Mouse (Mus musculus): ENCODE measurements around the gene D430041D05Rik. TPM values are rescaled to one million over a fixed set of nuclear protein-coding genes. Genes with fewer than 3 reads are reported as not detected.

The D430041D05Rik gene
- total RNA-seq, 1 experiment, result 0.54 TPM

GRCm38 (mm10) chr2:104352204-104352493 is 58.7 kb downstream of the D430041D05Rik start:
- H3K27ac ChIP-seq (ENCODE audit: insufficient read depth, low read depth, low read length, poor library complexity, severe bottlenecking), result no peak overlapping the region
- in situ Hi-C loops (cut with MboI; ENCODE audit: low sequenced_read_pairs in 2 of 2, unreplicated experiment in 2 of 2), result no loop called here
- H3K9me3 ChIP-seq (ENCODE audit: control insufficient read depth, insufficient read depth, low read depth, low read length), result no peaks in the 10 kb centered on the region
- DNase-seq (ENCODE audit: low read depth, low spot score), result no peak
- H3K36me3 ChIP-seq (ENCODE audit: control insufficient read depth, insufficient read depth, low read length, poor library complexity, severe bottlenecking), result no peaks in the 10 kb centered on the region
- H3K4me3 ChIP-seq (ENCODE audit: insufficient read depth in 1 of 2, low read depth in 1 of 2, low read length in 2 of 2, poor library complexity in 1 of 2, severe bottlenecking in 1 of 2), result no peak overlapping the region
- H3K9ac ChIP-seq (ENCODE audit: insufficient read depth, low read depth, low read length, poor library complexity, severe bottlenecking), result no peak overlapping the region
- H3K4me1 ChIP-seq (ENCODE audit: control insufficient read depth in 2 of 2, insufficient read depth in 2 of 2, low read length in 2 of 2, poor library complexity in 1 of 2), result no peaks in the 10 kb centered on the region
- TF ChIP-seq CHD2 (IDR thresholded peaks at IDR 0.05; ENCODE audit: low read depth, low read length) (no peak), HCFC1 (IDR thresholded peaks at IDR 0.05; ENCODE audit: borderline replicate concordance, insufficient read depth, low read length) (no peak)

GRCm38 (mm10) chr2:104351415-104352203 is 59.2 kb downstream of the D430041D05Rik start:
- no peaks in the 10 kb centered on the region for H3K9me3 ChIP-seq (ENCODE audit: control insufficient read depth, insufficient read depth, low read depth, low read length)
- no peaks in the 10 kb centered on the region for H3K4me1 ChIP-seq (ENCODE audit: control insufficient read depth in 2 of 2, insufficient read depth in 2 of 2, low read length in 2 of 2, poor library complexity in 1 of 2)
- in situ Hi-C loops (cut with MboI; ENCODE audit: low sequenced_read_pairs in 2 of 2, unreplicated experiment in 2 of 2), result no loop called here
- no peaks in the 10 kb centered on the region for H3K36me3 ChIP-seq (ENCODE audit: control insufficient read depth, insufficient read depth, low read length, poor library complexity, severe bottlenecking)
- H3K9ac ChIP-seq (ENCODE audit: insufficient read depth, low read depth, low read length, poor library complexity, severe bottlenecking), result no peak overlapping the region
- DNase-seq (ENCODE audit: low read depth, low spot score), result no peak
- no peak overlapping the region for H3K4me3 ChIP-seq (ENCODE audit: insufficient read depth in 1 of 2, low read depth in 1 of 2, low read length in 2 of 2, poor library complexity in 1 of 2, severe bottlenecking in 1 of 2)
- TF ChIP-seq ZNF384 (IDR thresholded peaks at IDR 0.05; ENCODE audit: low read depth, low read length) (no peak), CHD2 (IDR thresholded peaks at IDR 0.05; ENCODE audit: low read depth, low read length) (no peak), HCFC1 (IDR thresholded peaks at IDR 0.05; ENCODE audit: borderline replicate concordance, insufficient read depth, low read length) (no peak), MAFK (IDR thresholded peaks at IDR 0.05; ENCODE audit: insufficient read depth, low read depth, low read length) (no peak), ZC3H11A (IDR thresholded peaks at IDR 0.05; ENCODE audit: borderline replicate concordance, low read depth, low read length) (no peak)
- H3K27ac ChIP-seq (ENCODE audit: insufficient read depth, low read depth, low read length, poor library complexity, severe bottlenecking), result no peak overlapping the region

- Histone ChIP-seq H3K9ac (ENCODE audit: insufficient read depth, low read depth, low read length, poor library complexity, severe bottlenecking) (no peak overlapping the region), H3K9me3 (ENCODE audit: control insufficient read depth, insufficient read depth, low read depth, low read length) (no peaks in the 10 kb centered on the region), H3K36me3 (ENCODE audit: control insufficient read depth, insufficient read depth, low read length, poor library complexity, severe bottlenecking) (no peaks in the 10 kb centered on the region), H3K27ac (ENCODE audit: insufficient read depth, low read depth, low read length, poor library complexity, severe bottlenecking) (no peak overlapping the region), H3K4me3 (ENCODE audit: insufficient read depth in 1 of 2, low read depth in 1 of 2, low read length in 2 of 2, poor library complexity in 1 of 2, severe bottlenecking in 1 of 2) (no peak overlapping the region), H3K4me1 (ENCODE audit: control insufficient read depth in 2 of 2, insufficient read depth in 2 of 2, low read length in 2 of 2, poor library complexity in 1 of 2) (no peaks in the 10 kb centered on the region)
- TF ChIP-seq HCFC1 (IDR thresholded peaks at IDR 0.05; ENCODE audit: borderline replicate concordance, insufficient read depth, low read length), result no peak
- TF ChIP-seq ZC3H11A (IDR thresholded peaks at IDR 0.05; ENCODE audit: borderline replicate concordance, low read depth, low read length), result no peak
- no peak for TF ChIP-seq ZNF384 (IDR thresholded peaks at IDR 0.05; ENCODE audit: low read depth, low read length)
- no peak for TF ChIP-seq CHD2 (IDR thresholded peaks at IDR 0.05; ENCODE audit: low read depth, low read length)
- no peak for TF ChIP-seq MAFK (IDR thresholded peaks at IDR 0.05; ENCODE audit: insufficient read depth, low read depth, low read length)
- in situ Hi-C loops (cut with MboI; ENCODE audit: low sequenced_read_pairs in 2 of 2, unreplicated experiment in 2 of 2), result no loop called here
- no peak for DNase-seq (ENCODE audit: low read depth, low spot score)
Observed at GRCm38 (mm10) chr2:104337619-104338018, 73.2 kb downstream of the D430041D05Rik start.

GRCm38 (mm10) chr2:104335824-104336223 is 75.0 kb downstream of the D430041D05Rik start:
- H3K27ac ChIP-seq (ENCODE audit: insufficient read depth, low read depth, low read length, poor library complexity, severe bottlenecking), result no peak overlapping the region

More at GRCm38 (mm10) chr2:104335824-104336223, 75.0 kb downstream of the D430041D05Rik start:
- Histone ChIP-seq H3K9ac (ENCODE audit: insufficient read depth, low read depth, low read length, poor library complexity, severe bottlenecking) (no peak overlapping the region), H3K4me1 (ENCODE audit: control insufficient read depth in 2 of 2, insufficient read depth in 2 of 2, low read length in 2 of 2, poor library complexity in 1 of 2) (no peaks in the 10 kb centered on the region), H3K36me3 (ENCODE audit: control insufficient read depth, insufficient read depth, low read length, poor library complexity, severe bottlenecking) (no peaks in the 10 kb centered on the region), H3K4me3 (ENCODE audit: insufficient read depth in 1 of 2, low read depth in 1 of 2, low read length in 2 of 2, poor library complexity in 1 of 2, severe bottlenecking in 1 of 2) (no peak overlapping the region), H3K9me3 (ENCODE audit: control insufficient read depth, insufficient read depth, low read depth, low read length) (no peaks in the 10 kb centered on the region)
- DNase-seq (ENCODE audit: low read depth, low spot score), result no peak
- in situ Hi-C loops (cut with MboI; ENCODE audit: low sequenced_read_pairs in 2 of 2, unreplicated experiment in 2 of 2), result no loop called here
- TF ChIP-seq CHD2 (IDR thresholded peaks at IDR 0.05; ENCODE audit: low read depth, low read length) (no peak), HCFC1 (IDR thresholded peaks at IDR 0.05; ENCODE audit: borderline replicate concordance, insufficient read depth, low read length) (no peak), ZNF384 (IDR thresholded peaks at IDR 0.05; ENCODE audit: low read depth, low read length) (no peak), MAFK (IDR thresholded peaks at IDR 0.05; ENCODE audit: insufficient read depth, low read depth, low read length) (no peak), ZC3H11A (IDR thresholded peaks at IDR 0.05; ENCODE audit: borderline replicate concordance, low read depth, low read length) (no peak)

All from ES-E14 (cell line).